Mouse (Mus musculus): ENCODE measurements around the gene Kirrel3.

The Kirrel3 gene

DNA sequence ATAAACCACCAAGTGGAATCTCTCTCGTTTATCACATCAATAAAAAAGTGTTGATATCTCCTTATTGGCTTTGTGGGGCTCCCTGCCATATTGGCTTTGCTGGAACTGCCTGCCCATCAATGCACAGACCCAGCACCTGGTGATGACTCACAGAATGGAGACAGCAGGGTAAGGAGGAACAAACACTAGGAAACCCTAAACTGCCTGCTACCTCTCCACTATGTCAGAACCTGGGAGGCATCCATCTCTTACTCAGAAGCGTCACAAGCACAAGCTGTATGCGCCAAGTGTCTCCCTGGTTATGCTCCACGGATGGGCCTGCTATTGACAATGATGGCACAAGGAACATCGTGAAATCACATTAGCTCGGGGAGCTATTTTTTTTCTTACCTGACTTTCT is 33.2 kb downstream of the Kirrel3 start:
- no peak for DNase-seq

GRCm38 (mm10) chr9:34520234-34520950 is 34.7 kb downstream of the Kirrel3 start:
- DNase-seq: no peak

GRCm38 (mm10) chr9:34525695-34526094 is 40.0 kb downstream of the Kirrel3 start:
- DNase-seq: no peak

- no peak for DNase-seq
Observed at GRCm38 (mm10) chr9:34538591-34539335, 53.1 kb downstream of the Kirrel3 start.

DNA sequence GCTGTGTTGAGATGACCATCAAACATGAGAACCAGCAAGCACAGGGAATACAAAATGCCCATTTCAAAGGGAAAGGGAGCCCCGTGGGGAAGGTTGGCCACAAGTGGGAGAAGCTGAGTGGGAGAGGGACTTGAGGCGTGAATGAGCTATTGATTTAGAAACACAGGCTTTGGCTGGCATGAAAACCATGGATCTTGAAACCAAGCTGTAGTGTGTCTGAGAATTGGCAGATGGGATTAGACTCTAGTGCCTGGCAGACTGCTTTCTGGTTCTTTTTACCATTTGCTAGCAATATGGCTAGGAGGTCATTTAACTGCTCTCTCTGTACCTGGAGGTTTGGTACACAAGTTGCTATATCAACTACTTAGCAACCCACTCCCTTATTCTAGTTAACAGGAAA is 56.2 kb downstream of the Kirrel3 start:
- no peak for DNase-seq

GRCm38 (mm10) chr9:34555699-34556098 is 70.0 kb downstream of the Kirrel3 start:
- DNase-seq: no peak

DNA sequence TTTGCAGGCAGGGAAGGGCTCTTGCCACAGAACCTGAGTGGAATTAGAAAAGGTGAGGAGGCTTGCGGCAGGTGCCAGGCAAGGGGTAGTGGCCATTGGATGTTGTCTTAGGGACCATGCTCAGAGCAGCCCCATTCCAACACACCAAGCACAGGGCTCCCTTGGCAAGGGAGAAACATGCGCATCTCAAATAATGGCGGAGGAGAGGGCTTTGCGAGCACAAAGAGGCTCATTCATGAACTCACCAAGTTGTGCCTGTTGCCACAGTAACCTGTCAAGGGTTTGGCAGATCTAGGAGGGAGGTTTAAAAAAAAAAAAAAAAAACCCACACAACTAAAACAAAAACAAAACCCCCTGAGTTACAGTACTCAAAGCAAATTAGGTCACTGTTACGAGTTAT is 72.2 kb downstream of the Kirrel3 start:
- no peak for DNase-seq

GRCm38 (mm10) chr9:34558291-34558899 is 72.7 kb downstream of the Kirrel3 start:
- DNase-seq: no peak

GRCm38 (mm10) chr9:34559102-34559501 is 73.4 kb downstream of the Kirrel3 start:
- DNase-seq: no peak

GRCm38 (mm10) chr9:34561281-34561680 is 75.6 kb downstream of the Kirrel3 start:
- DNase-seq: no peak

DNA sequence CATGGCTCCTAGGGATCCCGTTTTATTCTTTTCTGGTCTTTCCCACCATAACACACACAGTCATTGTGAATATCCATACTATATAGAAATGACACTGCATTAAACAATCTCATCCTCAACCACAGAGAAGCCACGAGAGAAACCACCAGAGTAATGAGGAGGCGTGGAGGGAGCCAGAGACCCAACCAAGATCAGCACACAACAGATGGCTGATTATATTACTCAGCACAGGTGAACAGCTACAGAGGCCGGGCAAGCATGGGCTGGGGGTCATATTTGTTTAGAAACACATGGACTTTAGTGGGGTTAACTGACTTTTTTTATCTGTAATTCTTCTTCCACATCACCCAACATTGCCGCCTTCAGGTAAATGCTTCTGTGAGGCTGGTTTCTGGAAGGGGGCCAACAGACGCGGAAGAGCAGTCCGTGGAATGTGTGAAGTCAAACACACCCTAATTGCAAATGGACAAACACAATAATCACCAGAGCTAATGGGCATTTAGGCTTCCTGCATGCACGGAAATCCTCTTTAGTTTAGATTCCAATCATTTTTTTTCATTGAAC is 76.8 kb downstream of the Kirrel3 start:
- peak in 1 of 2 experiments; percentile 29 for DNase-seq

- no peak for DNase-seq
Observed at GRCm38 (mm10) chr9:34573906-34574305, 88.2 kb downstream of the Kirrel3 start.

DNA sequence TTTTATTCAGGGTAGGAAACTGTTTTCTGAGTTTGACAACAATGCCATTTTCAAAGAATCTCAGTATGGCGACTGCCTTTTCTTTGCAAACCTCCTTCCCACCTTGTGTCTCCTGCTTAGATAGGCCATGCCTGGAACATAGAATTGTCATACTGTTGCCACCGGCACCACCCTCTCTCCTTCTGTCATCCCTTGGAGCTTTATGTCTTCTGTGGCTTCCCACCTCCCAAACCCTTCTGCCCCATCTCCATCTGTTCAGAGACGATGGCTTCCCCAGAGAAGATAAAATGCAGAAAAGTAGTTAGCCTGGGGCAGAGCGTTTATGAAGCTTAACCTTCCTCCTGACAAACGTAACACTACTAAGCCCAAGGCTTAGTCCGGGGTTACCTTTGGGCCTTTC is 88.9 kb downstream of the Kirrel3 start:
- DNase-seq: no peak

DNA sequence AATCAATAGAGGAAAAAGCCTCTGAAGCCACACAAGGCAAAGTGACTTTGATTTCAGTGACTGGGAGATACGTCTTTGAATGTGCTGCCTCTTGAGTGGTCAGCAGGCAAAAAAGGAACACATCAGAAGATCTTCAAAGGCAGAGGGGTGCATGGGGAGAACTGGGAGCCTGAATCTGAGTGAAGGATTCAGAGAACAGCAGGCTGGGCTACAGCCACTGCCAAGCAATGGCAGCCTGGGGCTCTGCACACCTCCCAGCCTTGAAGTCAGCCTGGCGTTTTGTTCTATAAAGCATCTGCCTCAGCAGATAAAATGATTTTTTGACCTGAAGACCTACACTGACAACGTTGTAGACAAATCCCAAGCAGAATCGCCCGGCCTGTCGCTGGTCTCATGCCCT is 93.5 kb downstream of the Kirrel3 start:
- no peak for DNase-seq

GRCm38 (mm10) chr9:34580059-34580458 is 94.4 kb downstream of the Kirrel3 start:
- no peak for DNase-seq

GRCm38 (mm10) chr9:34582496-34582895 is 96.8 kb downstream of the Kirrel3 start:
- no peak for DNase-seq

GRCm38 (mm10) chr9:34585487-34585886 is 99.8 kb downstream of the Kirrel3 start:
- no peak for DNase-seq

- DNase-seq: no peak
Observed at GRCm38 (mm10) chr9:34586080-34586479, 100.4 kb downstream of the Kirrel3 start.

GRCm38 (mm10) chr9:34589799-34590198 is 104.1 kb downstream of the Kirrel3 start:
- DNase-seq: no peak

DNA sequence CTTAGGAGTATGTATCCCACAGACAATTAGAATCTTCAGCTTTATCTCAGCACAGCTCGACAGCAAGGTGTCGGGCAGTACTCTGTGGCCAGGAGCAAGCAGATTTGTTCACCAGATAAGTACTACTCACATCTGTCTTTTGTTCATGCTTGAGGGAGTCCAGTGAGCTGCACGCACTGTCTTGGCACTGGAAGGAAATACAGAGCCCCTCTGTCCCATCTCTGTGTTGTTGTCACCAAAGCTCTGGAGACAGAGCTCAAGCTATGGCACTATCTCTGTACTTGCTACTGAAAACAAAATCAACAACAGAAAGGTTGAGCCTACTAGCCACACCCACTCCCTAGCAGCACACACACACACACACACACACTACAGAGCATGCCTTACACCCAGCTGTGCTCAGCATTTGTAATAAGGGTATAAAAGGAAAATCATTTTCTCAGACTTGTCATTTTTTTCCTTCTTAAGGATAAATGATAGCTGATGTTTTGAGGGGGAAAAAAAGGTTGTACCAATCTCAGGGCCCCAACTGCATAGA is 106.4 kb downstream of the Kirrel3 start:
- DNase-seq: no peak

DNA sequence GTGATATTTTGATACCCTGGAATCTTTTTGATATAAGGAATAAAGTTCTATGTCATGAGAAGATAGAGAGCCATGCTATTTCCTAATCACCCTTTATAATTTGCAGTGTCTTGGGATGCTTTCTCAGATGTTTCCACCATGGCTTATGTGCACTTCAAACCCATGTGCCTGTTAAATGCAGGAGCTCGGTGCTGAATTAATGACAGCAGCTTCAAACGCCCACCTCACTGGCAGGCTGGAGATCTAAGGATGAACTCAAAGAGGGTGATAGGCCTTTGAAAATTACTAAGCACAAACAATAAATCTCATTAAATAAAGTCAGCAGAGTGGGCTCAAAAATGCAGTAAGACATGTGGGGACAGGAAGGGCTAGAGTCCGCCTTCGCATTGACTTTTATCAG is 108.2 kb downstream of the Kirrel3 start:
- no peak for DNase-seq

DNA sequence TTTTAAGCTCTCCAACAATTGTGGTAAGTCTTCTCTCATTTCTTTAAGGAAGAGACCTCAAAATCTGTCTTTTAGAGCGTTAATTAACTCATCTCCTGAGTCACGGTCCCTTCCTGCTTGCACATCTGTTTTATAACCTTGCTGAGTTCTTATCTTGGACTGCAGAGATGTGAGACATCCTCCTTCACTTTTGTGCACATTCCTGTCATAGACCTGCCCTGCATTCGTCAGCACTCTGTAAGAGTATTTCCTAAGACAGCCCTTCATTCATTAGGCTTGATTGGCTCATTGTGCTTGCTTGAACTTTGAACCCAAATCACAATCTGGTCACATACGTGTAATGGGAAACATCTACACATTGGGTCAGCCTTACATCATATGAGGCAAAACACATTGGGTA is 114.6 kb downstream of the Kirrel3 start:
- no peak for DNase-seq

DNA sequence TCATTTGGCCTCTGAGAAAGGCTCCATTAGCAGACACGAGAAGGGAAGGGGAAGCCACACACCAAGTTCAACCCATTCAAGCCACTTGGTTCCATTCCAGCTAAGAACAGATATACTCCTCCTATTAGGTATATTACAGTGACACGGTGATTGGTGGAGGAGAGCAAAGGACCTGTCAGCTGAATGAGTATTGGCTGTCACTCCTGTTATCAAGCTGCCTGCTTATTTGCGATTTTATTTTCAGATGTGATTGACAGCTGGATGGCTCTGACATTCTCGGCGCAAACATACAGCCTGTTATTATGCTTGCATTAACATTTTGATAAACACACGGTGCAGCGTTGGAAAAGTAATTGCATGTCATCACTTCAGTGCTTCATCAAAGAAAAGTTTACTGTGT is 118.1 kb downstream of the Kirrel3 start:
- no peak for DNase-seq

Data from lung, adult 18-20 months (tissue).